Mouse (Mus musculus) neutrophil, adult 5-6 weeks (primary cell): ENCODE measurements around the gene Gart. TPM values are rescaled to one million over a fixed set of nuclear protein-coding genes. Genes with fewer than 3 reads are reported as not detected.

Experiments used
- ATAC-seq: fragments of 151-379, 151-347 bp; 2 replicates; pipeline ENCODE4 v1.8.0; 2017; ENCODE audit warnings: mild to moderate bottlenecking, moderate TSS enrichment; ENCODE audit not compliant: insufficient number of reproducible peaks, poor library complexity, low FRiP score, severe bottlenecking; ENCODE audit errors: extremely low read depth
- total RNA-seq: library from RNA; stranded (forward); fragments of 200-1000 nt; gene quantifications from 2 replicates; pipeline ENCODE4 v1.2.3, GENCODE M21; 2017

Gene Gart
- total RNA-seq = 37.3 and 48.8 TPM in 2 replicates

DNA sequence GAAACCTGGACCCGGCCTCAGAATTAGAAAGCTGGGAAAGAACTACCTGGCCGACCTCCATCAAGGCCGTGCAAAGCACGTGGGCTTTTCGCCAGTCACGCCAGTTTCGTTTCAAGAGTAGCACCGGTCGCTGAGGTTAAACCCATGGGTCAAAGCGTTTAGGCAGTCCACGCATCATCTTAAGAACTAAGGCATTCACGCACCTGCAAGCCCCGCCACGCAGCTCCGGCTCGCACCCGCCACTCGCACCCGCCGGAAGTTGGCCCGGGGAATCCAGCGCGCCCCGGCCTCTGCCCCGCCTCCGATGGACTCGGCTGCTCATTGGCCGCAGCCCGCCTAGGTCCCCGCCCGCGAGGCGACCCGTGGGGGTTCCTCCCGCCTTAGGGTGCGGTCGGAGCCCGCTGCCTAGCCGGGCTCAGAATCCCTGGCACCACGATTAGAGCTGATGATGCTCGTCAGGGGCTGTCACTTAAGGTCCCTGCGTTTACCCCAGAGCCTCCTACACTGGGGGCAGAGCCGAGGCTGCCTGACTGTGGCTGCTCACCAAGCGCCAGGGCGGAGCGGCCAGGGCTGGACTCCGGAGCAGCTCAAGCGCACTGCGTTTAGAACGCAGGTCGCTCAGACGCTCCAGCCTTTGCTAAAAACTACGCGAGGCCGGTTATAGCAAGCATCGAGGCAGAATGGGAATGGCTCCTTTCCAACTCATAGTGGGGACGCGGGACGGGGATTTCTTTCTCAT is at the start of gene Gart:
Gene Gart (minus strand): TSS at position 272 of the 739 bp plus-strand sequence.
- peak; percentile 69 for ATAC-seq

DNA sequence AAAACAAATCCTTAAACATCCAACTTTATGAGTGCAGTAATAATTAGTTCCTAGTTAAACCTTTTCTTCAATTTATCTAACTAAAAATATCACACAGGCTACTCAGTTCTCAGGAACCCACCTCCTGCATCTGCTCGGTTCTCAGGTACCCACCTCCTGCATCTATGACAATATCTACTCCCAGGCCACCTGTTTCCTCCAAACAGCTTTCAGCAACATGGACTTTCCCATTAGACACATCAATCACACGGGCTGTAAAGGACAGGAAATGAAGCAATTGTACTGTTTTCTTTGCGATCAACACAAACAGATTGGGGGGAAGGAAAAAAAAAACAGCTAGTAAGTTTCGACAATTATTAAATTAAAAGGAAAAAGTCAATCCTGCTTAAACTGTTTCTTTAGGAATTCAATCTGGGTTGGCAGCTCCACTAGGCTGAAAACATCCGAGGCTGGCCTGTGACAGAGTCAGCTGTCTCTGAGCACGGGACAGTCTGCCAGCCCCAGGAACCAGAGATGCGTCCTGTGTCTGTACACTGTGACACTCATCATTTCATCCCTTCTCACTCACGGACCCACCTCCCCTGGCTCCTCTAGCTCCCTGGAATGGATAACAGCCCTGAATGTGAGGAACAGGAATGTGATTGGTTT is 48.5 kb upstream of the Gart start:
- ATAC-seq = no peak

DNA sequence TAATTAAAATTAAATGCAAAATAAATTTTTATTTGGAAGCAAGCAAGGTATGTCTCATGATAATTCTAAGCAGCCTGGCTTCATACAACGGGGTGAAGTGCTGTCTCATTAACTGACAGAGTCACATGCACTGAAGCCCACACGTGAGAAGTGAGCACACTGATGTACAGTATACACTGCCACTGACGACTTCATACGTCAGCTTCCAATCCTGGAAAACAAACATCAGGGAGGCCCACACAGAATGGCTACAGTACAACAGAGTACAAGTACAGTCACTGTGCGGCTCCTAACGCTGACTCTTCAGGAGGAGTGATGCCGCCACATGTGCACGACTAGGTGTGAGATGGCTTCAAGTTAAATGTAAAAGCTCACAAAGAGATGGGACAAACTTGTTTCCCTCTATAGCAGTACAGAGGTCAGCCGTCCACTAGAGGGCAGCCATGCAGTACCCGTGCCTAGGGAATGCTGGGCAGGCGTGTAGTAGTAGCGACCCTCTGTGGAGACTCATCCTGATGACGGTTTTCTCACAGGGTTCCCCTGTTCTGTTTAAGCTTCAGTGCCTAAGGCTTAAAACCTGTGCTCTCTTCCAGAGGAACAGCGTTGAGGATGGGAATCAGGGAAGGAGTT is 47.8 kb upstream of the Gart start:
- peak; percentile 88 for ATAC-seq

DNA sequence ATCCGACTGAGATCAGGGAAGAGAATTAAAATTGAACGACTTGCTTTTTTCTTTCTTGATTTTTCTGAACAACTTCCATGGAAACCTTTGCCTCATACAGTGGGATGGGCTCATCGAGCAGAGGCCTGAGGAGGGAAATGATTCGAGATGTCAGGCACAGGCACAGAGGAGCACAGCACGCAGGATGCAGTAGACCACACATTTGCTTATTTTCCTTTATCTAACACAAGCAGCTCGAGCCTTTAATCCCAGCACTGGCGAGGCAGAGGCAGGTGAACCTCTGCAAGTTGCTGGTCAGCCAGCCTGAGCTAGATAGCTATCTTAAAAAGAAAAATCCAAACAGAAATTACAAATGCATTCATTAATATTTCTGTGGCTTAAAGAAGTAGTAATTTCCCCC is 43.0 kb upstream of the Gart start:
- ATAC-seq = no peak

DNA sequence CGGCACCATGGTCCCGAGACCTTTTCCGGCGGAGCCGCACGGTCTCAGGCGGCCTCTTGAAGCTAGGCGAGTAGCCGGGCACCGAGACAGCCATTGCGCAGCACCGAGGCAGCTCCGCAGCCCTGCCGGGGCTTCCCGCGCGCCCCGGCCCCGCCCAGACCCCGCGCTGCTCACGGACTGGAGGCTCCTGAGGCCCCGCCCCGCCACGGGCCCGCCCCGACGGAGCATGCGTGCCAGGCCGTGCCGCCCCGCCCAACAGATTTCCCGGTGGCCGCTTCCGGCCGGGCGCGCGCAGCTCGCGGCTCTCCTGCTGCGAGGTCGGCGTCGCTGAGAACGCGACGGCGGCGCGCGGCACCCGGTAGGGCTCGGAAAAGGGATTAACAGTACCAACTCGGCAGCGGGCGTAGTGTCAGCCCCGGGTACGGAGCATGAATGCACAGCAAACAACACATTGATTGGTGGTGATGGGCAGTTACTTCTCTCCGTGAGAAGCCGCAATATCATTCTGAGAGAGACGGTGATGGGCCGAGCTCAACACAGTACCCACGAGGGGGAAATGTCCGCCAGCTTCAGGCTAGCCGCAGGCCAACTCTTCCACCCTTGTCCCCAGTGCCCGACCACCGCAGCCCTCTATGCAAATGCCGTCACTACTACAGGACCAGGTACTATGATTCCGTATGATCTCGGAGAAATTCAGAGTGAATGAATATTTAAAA is 42.0 kb upstream of the Gart start, which contains the start of gene Donson:
Gene Donson (minus strand): TSS at position 152 of the 716 bp plus-strand sequence.
- peak; percentile 70 for ATAC-seq

DNA sequence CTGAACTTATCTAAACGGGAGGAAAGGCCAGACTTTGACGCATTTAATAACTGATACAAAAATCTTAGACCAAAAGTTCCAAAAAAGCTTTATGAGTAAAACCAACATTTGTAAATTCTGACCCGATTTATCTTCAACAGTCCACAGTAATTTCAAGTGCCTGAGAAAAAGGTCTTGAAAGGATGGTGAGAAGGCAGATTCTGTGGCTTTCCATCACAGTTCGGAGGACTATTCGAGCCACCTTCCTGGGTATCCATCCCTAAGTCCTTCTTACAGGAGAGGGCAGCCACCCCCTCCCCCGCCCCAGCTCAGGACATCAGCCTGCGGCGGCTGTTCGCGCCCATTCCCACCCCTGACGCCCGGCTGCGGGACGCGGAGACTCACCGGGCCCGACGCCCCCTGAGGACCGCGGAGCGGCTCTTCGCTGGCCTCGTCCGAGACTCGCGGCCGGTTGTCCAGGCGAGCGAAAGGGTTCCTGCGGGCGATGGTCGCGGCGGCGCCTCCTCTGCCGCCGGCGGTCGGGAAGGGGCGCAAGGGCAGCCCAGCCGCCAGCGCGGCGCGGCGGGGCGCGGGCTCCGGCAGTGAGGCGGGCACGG is 41.4 kb upstream of the Gart start:
- ATAC-seq = no peak

DNA sequence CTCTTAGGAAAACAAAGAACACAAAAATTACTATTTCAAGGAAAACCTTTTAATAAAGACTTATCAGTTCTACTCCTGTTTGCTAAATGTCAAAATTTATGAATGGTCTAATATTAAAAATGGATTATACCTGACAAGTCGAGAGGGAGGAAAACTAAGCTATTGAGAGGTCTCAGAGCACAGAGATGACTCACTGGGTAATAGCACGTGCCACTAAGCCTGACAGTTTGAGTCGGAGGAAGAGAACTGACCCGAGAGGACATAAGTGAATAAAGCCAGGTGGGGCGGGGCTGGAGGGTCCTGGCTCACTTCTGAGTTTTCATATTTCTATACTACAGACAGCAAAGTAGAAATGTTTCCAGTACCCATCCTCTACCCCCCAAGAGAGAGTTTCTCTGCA is 39.6 kb upstream of the Gart start:
- ATAC-seq = no peak

DNA sequence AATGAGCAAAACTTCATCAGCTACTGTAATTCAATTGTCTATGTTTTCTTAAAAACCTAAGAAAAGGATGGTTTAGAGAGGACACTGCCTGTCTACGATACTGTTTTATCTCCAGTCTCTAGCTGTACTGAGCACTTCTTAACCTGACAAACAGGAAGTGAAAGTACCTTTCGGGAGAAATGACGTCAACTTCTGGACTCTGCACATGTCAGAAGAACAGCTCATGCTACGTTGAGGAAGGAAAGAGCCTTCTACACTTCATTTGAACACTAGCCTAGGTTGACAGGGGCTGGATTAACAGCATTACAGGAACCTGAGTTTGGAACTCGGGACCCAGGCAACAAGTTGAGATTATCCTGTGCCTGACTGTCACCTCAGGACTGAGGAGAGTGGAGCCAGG is 38.8 kb upstream of the Gart start:
- peak; percentile 87 for ATAC-seq

DNA sequence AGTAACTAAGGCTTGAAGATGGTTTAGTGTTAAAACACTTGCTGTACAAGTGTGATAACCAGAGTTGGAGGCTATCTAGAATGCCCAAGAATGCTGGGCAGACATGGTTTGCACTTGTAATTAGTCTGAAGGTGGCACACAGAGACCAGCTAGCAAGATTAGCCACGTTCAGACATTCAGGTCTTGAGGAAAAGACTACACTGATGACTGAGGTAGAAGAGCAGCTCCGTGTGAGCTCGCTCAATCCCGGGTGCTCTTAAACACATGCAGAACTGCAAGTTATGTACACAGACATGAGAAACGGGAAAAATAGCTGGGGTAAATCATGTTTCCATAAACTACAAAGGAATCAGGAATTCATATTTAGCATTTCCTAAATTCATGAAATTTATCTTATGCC is 33.9 kb upstream of the Gart start:
- no peak for ATAC-seq

DNA sequence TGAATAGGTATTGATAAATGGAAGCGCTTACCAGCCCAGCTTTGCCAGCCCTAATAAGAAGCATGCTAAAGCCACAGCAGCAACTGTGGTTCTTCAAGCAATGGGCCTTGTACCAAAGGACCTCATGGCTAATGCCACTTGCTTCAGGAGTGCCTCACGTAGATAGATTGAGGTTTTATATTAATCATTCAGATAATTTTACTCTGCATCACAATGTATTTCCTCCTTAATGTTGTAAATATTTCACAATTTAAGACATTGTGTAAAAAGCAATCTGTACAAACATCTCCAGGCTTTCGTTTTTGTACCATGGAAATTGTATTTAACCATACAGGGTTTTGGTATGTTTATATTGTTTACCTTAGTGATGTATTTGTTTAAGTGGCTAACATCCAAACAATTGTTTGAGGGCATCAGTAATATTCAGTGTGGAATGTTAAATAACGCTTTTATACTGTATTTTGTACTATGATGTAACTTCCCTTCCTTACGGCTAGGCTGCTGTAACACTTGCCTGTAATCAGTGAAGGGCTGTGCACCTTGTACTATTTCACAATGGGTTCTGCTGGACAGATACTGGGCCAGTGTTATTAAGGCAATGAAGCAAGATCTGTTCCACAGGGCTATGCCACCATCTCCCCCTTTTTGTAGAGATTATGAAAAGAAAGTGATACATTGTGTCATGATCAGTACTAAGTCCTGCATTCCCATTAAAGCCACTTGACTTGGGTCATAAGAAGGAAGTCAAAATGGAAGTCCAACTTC is 31.6 kb upstream of the Gart start:
- ATAC-seq = no peak

DNA sequence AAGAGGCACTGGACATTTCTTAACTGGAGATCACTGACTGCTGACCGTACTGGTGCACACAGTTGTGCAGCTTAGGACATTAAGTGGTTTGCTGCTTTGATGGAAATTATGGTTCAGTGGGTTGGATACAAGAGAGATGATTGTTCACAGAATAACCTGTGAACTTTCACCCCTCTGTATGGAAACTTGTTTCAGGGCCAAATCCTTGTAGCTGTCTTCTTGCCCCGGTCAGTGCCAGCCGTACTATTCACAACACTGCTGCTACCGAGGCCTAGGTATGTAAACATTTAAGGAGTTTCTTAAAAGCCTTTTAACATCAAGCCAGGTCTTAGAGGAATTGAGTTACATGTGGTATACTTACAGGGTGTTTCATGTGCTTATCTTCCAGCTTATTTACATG is 27.7 kb upstream of the Gart start:
- ATAC-seq = no peak

DNA sequence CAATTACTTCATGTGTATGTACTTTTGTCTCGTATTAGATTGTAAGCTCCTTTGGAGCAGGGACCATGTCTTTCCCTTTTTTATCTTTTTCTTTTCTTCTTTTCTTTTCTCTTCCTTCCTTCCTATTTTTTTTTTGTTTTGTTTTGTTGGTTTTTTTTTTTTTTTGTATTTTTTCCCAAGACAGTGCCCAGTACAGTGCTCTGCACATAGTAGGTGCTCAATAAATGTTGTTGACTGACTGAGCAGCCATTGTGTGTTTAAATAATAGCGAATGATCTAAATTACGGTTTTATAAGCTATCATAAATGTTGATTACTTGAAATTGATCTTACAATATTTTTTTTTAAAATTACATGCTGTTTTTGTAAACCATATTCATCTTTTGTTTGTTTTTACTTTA is 17.0 kb upstream of the Gart start:
- no peak for ATAC-seq

DNA sequence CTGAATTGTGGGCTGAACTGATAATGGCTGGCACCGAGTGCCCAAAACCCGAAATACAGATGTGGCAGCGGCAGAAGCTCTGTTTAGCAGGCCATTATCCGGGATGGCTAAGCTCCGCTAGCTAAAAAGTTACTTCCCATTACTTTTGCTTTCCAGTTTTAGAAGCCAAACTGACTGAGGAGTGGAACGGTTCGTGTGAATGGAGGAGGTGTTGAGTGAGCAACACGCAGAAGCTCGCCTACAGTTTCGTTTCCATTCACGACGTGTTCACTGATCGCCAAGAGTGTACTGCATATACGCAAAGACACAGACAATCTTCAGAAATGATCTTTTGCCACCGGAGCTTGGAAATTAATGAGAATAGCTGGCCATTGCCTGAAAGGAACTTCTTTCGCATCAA is 15.6 kb upstream of the Gart start:
- ATAC-seq = no peak

DNA sequence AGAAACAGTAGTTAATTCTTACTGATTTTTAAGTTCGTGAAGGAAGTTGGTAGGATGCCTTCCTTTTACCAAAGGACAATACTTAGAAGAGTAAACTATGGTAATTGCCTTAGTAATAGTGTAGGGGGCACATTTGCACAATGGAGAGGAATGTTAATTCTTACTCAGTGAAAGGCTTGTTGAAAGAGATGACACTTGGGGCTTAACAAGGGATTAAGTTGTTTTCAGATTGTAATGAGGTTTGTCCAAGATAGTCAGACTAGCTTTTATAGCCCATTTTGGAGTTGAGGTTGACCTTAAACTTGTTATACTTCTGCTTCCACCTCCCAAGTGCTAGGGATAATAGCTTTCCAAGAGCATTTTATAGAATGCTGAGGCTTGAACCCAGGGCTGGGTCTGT is 14.6 kb upstream of the Gart start:
- ATAC-seq = no peak

DNA sequence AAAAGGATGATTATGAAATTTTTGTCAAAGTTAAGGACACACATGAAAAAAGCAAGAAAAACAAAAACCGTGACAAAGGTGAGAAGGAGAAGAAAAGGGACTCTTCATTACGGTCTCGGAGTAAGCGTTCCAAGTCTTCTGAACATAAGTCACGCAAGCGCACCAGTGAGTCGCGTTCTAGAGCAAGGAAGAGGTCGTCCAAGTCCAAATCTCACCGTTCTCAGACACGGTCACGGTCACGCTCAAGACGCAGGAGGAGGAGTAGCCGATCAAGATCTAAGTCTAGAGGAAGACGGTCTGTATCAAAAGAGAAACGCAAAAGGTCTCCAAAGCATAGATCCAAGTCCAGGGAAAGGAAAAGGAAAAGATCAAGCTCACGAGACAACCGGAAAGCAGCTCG is 13.0 kb upstream of the Gart start:
- ATAC-seq = no peak

DNA sequence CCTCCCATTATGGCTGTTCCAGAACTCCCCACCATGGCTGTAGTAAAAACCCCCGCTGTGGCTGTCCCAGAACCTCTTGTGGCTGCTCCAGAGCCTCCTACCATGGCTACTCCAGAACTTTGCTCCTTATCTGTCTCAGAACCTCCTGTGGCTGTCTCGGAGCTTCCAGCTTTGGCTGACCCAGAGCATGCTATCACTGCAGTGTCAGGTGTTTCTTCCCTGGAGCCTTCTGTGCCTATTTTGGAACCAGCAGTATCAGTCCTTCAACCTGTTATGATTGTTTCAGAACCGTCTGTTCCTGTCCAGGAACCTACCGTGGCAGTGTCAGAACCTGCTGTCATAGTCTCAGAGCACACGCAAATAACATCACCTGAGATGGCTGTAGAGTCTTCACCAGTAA is 11.7 kb upstream of the Gart start:
- ATAC-seq = no peak

DNA sequence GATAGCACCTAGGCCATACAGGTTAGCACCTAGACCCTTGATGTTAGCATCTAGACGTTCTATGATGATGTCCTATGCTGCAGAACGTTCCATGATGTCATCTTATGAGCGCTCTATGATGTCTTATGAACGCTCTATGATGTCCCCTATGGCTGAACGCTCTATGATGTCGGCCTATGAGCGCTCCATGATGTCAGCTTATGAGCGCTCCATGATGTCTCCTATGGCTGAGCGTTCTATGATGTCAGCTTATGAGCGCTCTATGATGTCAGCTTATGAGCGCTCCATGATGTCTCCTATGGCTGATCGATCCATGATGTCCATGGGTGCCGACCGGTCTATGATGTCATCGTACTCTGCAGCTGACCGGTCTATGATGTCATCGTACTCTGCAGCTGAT is 10.5 kb upstream of the Gart start:
- ATAC-seq = no peak

DNA sequence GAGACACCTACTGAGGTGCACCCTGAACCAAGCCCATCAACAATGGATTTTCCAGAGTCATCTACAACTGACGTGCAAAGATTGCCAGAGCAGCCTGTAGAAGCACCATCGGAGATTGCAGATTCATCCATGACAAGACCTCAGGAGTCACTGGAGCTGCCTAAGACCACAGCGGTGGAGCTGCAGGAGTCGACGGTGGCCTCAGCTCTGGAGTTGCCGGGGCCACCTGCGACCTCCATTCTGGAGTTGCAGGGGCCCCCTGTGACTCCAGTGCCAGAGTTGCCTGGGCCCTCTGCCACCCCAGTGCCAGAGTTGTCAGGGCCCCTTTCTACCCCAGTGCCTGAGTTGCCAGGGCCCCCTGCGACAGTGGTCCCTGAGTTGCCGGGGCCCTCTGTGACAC is 8.5 kb upstream of the Gart start:
- no peak for ATAC-seq

DNA sequence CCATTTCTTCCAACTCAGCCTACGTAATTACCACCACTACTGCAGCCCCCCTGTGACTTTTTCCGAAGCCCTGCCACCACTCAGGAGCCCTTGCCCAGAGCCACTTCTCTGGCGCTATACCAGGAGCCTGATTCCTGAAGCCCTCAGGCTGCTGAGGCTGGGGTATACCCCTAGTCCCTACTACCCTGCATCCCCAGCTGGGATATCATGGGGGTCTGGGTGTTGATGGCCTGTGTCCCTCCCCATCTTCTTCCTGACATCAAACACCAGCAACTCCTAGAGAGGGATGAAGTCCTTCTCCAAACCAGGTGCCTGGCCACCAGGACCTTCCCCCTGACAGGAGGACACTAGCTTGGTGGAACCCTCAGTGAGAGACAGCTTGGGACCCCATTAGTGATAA is 5.4 kb upstream of the Gart start:
- no peak for ATAC-seq
